Mouse (Mus musculus): ENCODE measurements around the gene Psmc1. TPM values are rescaled to one million over a fixed set of nuclear protein-coding genes. Genes with fewer than 3 reads are reported as not detected.

Psmc1 gene
- polyA plus RNA-seq, 1 experiment from 2014 or later, result 320 TPM

DNA sequence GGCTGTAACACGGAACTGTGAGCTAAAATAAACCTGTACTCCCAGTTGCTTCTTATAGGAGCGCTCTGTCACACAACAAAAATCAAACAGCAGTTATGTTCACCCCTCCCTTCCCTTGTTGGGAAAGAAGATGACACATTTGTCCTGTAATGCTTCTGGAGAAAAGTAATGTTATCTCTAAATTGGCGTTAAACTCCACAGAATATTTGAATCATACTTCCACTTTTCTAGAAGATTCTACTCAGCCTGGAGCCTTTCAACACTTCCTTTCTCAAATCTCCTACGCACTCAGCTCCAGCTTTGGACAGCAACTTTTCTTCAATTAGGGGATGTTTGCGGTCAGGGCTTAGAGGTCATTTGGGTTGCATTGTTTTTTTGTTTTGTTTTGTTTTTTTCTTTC is 20.7 kb upstream of the Psmc1 start:
- Histone ChIP-seq H3K4me1 (ENCODE audit: insufficient read depth, low read length) (peaks cover 8% of the 10 kb centered on the region), H3K27me3 (ENCODE audit: insufficient read depth, low read length) (no peaks in the 10 kb centered on the region), H3K4me3 (ENCODE audit: low read length) (no peak overlapping the region), H3K9me3 (ENCODE audit: low read length) (no peaks in the 10 kb centered on the region), H3K4me2 (replicated peaks; ENCODE audit: low read depth, low read length) (no peak overlapping the region), H3K9ac (replicated peaks; ENCODE audit: low read length) (no peak overlapping the region), H3K36me3 (ENCODE audit: insufficient read depth, low read length) (no peaks in the 10 kb centered on the region), H3K27ac (ENCODE audit: low read length) (no peak overlapping the region)
- no peak for ATAC-seq (ENCODE audit: low FRiP score, low TSS enrichment)
- 85% methylated on average over 5 of the region's 5 CpGs for whole genome bisulfite sequencing

DNA sequence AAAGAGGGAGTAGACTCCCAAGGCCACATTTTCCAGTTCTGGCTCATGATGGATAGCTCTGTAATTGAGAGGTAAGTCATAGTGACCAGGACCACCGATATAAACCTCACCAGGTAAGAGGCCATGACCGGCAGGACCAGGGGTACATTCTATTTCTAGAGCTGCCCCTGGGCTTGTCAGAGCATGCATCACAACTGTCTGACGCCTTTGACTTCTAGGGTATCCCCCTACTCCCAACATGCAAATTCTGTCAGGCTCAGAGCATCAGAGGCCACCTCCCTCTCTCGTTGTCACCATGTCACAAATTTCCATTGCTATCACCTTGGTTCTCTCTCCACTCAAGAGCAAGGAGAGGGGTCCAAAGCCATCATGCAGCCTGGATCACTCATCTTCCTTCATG is 19.2 kb upstream of the Psmc1 start:
- ATAC-seq (ENCODE audit: low FRiP score, low TSS enrichment), result no peak
- Histone ChIP-seq H3K4me3 (ENCODE audit: low read length) (no peak overlapping the region), H3K4me1 (ENCODE audit: insufficient read depth, low read length) (no peaks in the 10 kb centered on the region), H3K27me3 (ENCODE audit: insufficient read depth, low read length) (no peaks in the 10 kb centered on the region), H3K9ac (replicated peaks; ENCODE audit: low read length) (no peak overlapping the region), H3K27ac (ENCODE audit: low read length) (no peak overlapping the region), H3K4me2 (replicated peaks; ENCODE audit: low read depth, low read length) (no peak overlapping the region), H3K36me3 (ENCODE audit: insufficient read depth, low read length) (no peaks in the 10 kb centered on the region), H3K9me3 (ENCODE audit: low read length) (no peaks in the 10 kb centered on the region)
- 85% methylated on average over 4 of the region's 4 CpGs for WGBS

DNA sequence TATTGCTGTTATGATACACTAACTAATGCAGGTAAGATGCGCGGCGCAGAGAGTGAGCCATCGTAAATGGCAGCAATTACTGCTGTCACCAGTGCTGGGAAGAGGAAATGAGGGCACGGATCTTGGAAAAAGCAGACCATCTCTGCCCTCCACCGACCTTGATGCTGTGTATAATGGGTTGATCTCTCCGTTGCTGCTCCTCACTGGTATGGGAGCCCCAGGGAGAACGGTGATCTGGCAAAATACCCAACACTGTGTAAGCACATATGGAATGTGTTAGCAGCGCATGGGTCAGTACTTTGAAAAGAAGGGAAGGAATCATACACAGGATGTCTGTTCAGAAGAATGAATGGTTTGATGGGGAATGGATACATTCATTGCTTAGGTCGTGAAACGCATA is 16.9 kb upstream of the Psmc1 start:
- no peak overlapping the region for H3K4me2 ChIP-seq (replicated peaks; ENCODE audit: low read depth, low read length)
- 79% methylated on average over 11 of the region's 11 CpGs for WGBS
- no peak overlapping the region for H3K4me3 ChIP-seq (ENCODE audit: low read length)
- H3K27me3 ChIP-seq (ENCODE audit: insufficient read depth, low read length), result no peaks in the 10 kb centered on the region
- no peak for ATAC-seq (ENCODE audit: low FRiP score, low TSS enrichment)
- H3K27ac ChIP-seq (ENCODE audit: low read length), result no peak overlapping the region
- H3K9ac ChIP-seq (replicated peaks; ENCODE audit: low read length), result no peak overlapping the region
- no peaks in the 10 kb centered on the region for H3K4me1 ChIP-seq (ENCODE audit: insufficient read depth, low read length)
- H3K9me3 ChIP-seq (ENCODE audit: low read length), result no peaks in the 10 kb centered on the region
- no peaks in the 10 kb centered on the region for H3K36me3 ChIP-seq (ENCODE audit: insufficient read depth, low read length)

DNA sequence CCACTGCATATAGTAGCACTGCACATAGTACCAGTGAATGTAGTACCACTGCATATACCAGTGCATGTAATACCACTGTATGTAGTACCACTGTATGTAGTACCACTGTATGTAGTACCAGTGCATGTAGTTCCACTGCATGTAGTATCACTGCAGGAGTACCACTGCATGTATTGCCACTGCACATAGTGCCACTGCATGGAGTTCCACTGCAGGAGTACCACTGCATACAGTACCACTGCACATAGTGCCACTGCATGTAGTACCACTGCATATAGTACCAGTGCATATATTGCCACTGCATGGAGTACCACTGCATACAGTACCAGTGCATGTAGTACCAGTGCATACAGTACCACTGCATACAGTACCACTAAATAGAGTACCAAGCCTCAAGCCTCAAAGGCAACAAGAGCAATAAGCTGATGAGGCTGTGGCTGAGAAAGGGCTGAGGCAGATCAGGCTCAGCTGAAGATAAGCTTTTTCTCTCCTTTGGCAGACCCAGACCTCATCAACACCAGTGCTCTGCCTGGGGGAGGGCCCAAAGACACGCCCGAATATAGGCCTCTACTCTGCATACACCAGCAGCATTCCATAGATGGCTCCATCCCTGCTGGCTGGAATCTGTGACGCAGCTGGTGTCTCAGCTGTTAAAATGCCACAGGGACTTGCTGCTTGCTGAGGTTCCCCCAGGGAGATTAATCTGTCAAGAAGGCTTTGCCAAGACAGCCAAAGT is 9.8 kb upstream of the Psmc1 start:
- H3K36me3 ChIP-seq (ENCODE audit: insufficient read depth, low read length), result no peaks in the 10 kb centered on the region
- H3K27me3 ChIP-seq (ENCODE audit: insufficient read depth, low read length), result no peaks in the 10 kb centered on the region
- H3K9me3 ChIP-seq (ENCODE audit: low read length), result no peaks in the 10 kb centered on the region
- H3K4me1 ChIP-seq (ENCODE audit: insufficient read depth, low read length), result no peaks in the 10 kb centered on the region
- no peak overlapping the region for H3K4me2 ChIP-seq (replicated peaks; ENCODE audit: low read depth, low read length)
- ATAC-seq (ENCODE audit: low FRiP score, low TSS enrichment), result peak; percentile 31; the same call in 1 of the 2 replicates
- H3K4me3 ChIP-seq (ENCODE audit: low read length), result no peak overlapping the region
- H3K27ac ChIP-seq (ENCODE audit: low read length), result no peak overlapping the region
- no peak overlapping the region for H3K9ac ChIP-seq (replicated peaks; ENCODE audit: low read length)
- WGBS, result 67% methylated on average over 3 of the region's 3 CpGs

- Histone ChIP-seq H3K9me3 (ENCODE audit: low read length) (no peaks in the 10 kb centered on the region), H3K36me3 (ENCODE audit: insufficient read depth, low read length) (no peaks in the 10 kb centered on the region), H3K27ac (ENCODE audit: low read length) (no peak overlapping the region), H3K4me2 (replicated peaks; ENCODE audit: low read depth, low read length) (no peak overlapping the region), H3K9ac (replicated peaks; ENCODE audit: low read length) (no peak overlapping the region), H3K4me3 (ENCODE audit: low read length) (no peak overlapping the region), H3K27me3 (ENCODE audit: insufficient read depth, low read length) (no peaks in the 10 kb centered on the region), H3K4me1 (ENCODE audit: insufficient read depth, low read length) (no peaks in the 10 kb centered on the region)
- no peak for ATAC-seq (ENCODE audit: low FRiP score, low TSS enrichment)
- 67% methylated on average over 3 of the region's 3 CpGs for WGBS
These were observed 9.3 kb upstream of the Psmc1 start for GRCm38 (mm10) chr12:100100707-100101030.

DNA sequence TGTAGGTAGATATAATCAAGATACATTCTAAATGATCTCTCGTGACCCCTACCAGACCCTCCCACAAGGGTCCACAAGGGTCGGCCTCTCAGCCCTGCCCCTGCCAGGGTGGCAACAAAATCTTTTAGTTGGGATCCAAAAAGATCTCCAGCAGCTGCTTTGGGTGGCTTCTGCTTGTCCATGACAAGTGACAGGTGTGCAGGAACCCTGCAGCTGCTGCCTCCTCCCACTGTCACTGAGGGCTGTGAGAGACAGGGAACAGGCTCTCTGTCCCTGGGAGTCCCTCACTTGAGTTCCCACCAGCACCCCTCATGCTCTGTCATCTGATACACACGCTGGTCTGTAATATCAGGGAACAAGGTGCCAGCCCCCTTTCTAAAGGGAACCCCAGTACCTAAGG is 8.3 kb upstream of the Psmc1 start:
- WGBS, result 64% methylated on average over 3 of the region's 3 CpGs
- Histone ChIP-seq H3K4me2 (replicated peaks; ENCODE audit: low read depth, low read length) (no peak overlapping the region), H3K4me1 (ENCODE audit: insufficient read depth, low read length) (no peaks in the 10 kb centered on the region), H3K36me3 (ENCODE audit: insufficient read depth, low read length) (no peaks in the 10 kb centered on the region), H3K4me3 (ENCODE audit: low read length) (no peak overlapping the region), H3K9me3 (ENCODE audit: low read length) (no peaks in the 10 kb centered on the region), H3K27me3 (ENCODE audit: insufficient read depth, low read length) (no peaks in the 10 kb centered on the region), H3K9ac (replicated peaks; ENCODE audit: low read length) (no peak overlapping the region), H3K27ac (ENCODE audit: low read length) (no peak overlapping the region)
- ATAC-seq (ENCODE audit: low FRiP score, low TSS enrichment), result no peak

DNA sequence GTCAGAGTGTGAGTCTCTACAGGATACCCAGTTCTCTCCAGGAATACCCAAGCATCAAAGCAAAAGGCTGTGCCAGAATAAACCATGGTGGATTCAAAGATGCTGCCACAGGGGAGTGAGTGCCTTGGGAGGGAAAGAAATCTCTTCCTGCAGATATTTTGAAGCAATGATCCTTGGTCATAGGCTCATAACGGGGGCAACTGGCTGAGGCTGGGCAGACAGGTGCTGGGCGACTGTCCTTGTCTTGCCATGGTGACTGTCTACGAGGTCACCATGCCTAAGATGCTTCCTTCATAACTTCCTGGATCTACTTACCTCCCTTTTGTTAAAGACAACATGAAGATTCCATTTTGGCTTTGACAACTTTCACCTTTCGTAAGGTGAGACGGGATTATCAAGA is 5.4 kb upstream of the Psmc1 start:
- ATAC-seq (ENCODE audit: low FRiP score, low TSS enrichment), result no peak
- 91% methylated on average over 5 of the region's 5 CpGs for WGBS

GRCm38 (mm10) chr12:100106275-100106895 is 3.6 kb upstream of the Psmc1 start:
- Histone ChIP-seq H3K27ac (ENCODE audit: low read length) (no peak overlapping the region), H3K4me2 (replicated peaks; ENCODE audit: low read depth, low read length) (no peak overlapping the region; the same call in 1 of the 2 replicates), H3K27me3 (ENCODE audit: insufficient read depth, low read length) (no peaks in the 10 kb centered on the region), H3K9ac (replicated peaks; ENCODE audit: low read length) (no peak overlapping the region), H3K4me1 (ENCODE audit: insufficient read depth, low read length) (peaks cover 7% of the 10 kb centered on the region), H3K4me3 (ENCODE audit: low read length) (no peak overlapping the region), H3K9me3 (ENCODE audit: low read length) (no peaks in the 10 kb centered on the region), H3K36me3 (ENCODE audit: insufficient read depth, low read length) (no peaks in the 10 kb centered on the region)
- WGBS, result 12% methylated on average over 20 of the region's 20 CpGs
- no peak for ATAC-seq (ENCODE audit: low FRiP score, low TSS enrichment)

More for the DNA sequence above, 5.4 kb upstream of the Psmc1 start:
- Histone ChIP-seq H3K4me1 (ENCODE audit: insufficient read depth, low read length) (no peaks in the 10 kb centered on the region), H3K27ac (ENCODE audit: low read length) (no peak overlapping the region), H3K27me3 (ENCODE audit: insufficient read depth, low read length) (no peaks in the 10 kb centered on the region), H3K4me3 (ENCODE audit: low read length) (no peak overlapping the region), H3K9ac (replicated peaks; ENCODE audit: low read length) (no peak overlapping the region), H3K36me3 (ENCODE audit: insufficient read depth, low read length) (no peaks in the 10 kb centered on the region), H3K4me2 (replicated peaks; ENCODE audit: low read depth, low read length) (no peak overlapping the region), H3K9me3 (ENCODE audit: low read length) (no peaks in the 10 kb centered on the region)

- no peak overlapping the region for H3K4me2 ChIP-seq (replicated peaks; ENCODE audit: low read depth, low read length)
- H3K27ac ChIP-seq (ENCODE audit: low read length), result no peak overlapping the region
- no peak overlapping the region for H3K9ac ChIP-seq (replicated peaks; ENCODE audit: low read length)
- no peaks in the 10 kb centered on the region for H3K27me3 ChIP-seq (ENCODE audit: insufficient read depth, low read length)
- H3K9me3 ChIP-seq (ENCODE audit: low read length), result no peaks in the 10 kb centered on the region
- H3K36me3 ChIP-seq (ENCODE audit: insufficient read depth, low read length), result peaks cover 5% of the 10 kb centered on the region; the same call in 1 of the 2 replicates
- no peak overlapping the region for H3K4me3 ChIP-seq (ENCODE audit: low read length)
- peaks cover 9% of the 10 kb centered on the region for H3K4me1 ChIP-seq (ENCODE audit: insufficient read depth, low read length)
- WGBS, result 43% methylated on average over 4 of the region's 4 CpGs
- ATAC-seq (ENCODE audit: low FRiP score, low TSS enrichment), result no peak
These were observed 2.5 kb upstream of the Psmc1 start for GRCm38 (mm10) chr12:100107436-100107835.

DNA sequence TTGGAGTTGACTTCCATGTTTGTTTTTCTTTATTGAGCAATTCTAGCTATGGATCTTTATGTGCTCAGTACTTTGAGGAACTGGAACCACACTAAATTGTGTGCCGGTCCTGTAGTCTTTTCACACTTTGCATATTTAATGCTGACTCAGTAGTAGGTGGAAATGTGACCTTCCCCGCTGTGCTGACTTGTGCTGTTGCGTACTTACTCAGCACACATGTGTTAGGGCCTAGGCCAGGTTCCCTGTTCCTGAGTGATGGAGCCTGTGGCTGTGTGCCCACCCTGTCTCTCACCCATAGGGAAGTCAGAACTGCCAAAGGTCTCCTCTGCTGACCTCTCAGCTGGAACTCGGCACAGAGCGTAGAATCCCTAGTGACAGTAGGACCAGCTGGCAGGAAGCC is 6.0 kb downstream of the Psmc1 start:
- Histone ChIP-seq H3K36me3 (ENCODE audit: insufficient read depth, low read length) (peaks cover 81% of the 10 kb centered on the region), H3K9ac (replicated peaks; ENCODE audit: low read length) (no peak overlapping the region), H3K4me3 (ENCODE audit: low read length) (no peak overlapping the region), H3K9me3 (ENCODE audit: low read length) (no peaks in the 10 kb centered on the region), H3K27ac (ENCODE audit: low read length) (no peak overlapping the region), H3K27me3 (ENCODE audit: insufficient read depth, low read length) (no peaks in the 10 kb centered on the region), H3K4me1 (ENCODE audit: insufficient read depth, low read length) (peaks cover 6% of the 10 kb centered on the region), H3K4me2 (replicated peaks; ENCODE audit: low read depth, low read length) (no peak overlapping the region)
- WGBS, result 88% methylated on average over 5 of the region's 5 CpGs
- ATAC-seq (ENCODE audit: low FRiP score, low TSS enrichment), result peak; percentile 27; the same call in 1 of the 2 replicates

Measured in kidney, embryonic 16.5 days (tissue).